Mouse (Mus musculus) cerebellum, adult 9-10 months (tissue): ENCODE results near the gene Lgi4.
A peak's percentile ranks its signal among the peaks of the same experiment; 100 is the strongest.

Experiments
- DNase-seq: peaks from one replicate; pipeline ENCODE4 v3.0.0; 2022

Gene Lgi4

DNA sequence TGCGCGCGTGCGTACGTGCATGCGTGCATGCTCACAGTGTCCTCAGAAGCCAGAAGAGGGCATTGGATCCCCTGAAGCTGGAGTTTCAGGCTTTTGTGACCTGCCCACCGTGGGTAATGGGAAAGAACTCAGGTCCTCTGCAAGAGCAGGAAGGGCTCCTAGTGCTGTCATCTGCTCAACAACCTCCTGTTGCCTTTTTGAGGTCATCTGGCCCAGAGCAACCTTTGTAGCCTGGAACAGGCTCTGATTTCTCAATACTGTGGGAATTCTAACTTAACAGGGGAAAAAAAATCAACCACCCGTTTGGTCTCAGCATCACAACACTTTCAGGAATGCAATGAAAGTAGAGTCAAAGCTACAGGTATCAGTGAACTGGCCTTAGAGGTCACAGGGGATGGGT, 20.5 kb downstream of the Lgi4 start:
- DNase-seq, result no peak

GRCm38 (mm10) chr7:31080611-31081010, 21.5 kb downstream of the Lgi4 start:
- DNase-seq, result no peak

GRCm38 (mm10) chr7:31081106-31081505, 22.0 kb downstream of the Lgi4 start:
- DNase-seq, result peak; percentile 71

DNA sequence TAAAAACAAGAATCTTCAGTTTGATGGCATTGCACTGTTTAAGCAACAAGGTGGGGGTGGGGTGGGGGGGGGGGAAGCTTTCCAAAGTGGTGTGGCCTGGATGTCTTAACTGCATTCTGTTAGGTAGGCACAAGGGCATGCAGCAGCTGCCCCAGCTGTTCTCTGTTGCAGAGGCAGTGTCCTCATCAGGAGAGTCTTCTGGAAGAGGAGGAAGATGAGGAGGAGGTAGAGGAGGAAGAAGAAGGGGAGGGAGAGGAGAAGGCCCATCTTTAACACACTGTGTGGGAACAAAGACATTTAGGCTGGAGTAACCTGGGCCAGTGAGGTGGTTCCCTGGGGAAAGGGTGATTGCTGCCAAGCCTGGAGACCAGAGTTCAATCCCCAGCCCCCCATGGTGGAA, 23.0 kb downstream of the Lgi4 start:
- DNase-seq, result no peak

- DNase-seq, result peak; percentile 74
Observed at GRCm38 (mm10) chr7:31082831-31083588, 23.9 kb downstream of the Lgi4 start.

DNA sequence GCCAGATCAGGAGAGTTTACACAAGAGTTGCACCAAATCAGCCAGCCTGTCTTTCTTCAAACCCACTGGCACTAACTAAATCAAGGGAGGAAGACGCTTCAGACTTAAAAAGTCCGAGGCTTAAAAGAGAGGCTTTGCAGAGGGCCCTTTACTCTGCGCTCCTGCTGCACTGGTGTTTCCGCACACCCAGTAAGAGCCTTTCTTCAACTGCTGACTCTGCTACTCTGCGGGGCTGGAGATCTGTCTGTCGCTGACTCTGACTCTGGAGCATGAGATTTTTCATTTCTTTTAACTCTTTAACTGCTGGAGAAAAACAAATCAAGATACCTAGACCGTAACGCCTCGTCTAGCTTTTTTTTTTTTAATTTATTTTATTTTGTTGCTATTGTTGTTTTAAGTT, 25.0 kb downstream of the Lgi4 start:
- no peak for DNase-seq

DNA sequence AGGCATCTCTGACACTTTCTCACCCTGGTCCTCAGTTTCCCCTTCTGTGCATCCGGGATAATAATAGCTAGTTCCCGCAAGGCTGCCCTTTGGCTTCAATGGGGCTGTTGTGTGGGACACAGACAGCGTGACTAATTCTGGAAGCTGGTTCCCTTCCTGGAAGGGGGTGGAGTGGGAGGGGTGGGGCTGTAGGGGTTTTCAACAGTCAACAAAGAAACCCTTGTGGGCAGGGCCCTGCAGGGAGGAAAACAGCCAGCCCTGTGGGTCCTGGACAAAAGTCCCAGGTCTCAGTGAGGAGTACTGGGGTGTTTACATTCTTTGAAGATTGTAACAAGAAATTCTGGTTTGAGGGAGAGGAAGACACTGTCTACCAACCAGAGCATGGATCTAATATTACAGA, 26.0 kb downstream of the Lgi4 start:
- DNase-seq, result no peak

- no peak for DNase-seq
Observed at GRCm38 (mm10) chr7:31086175-31086755, 27.1 kb downstream of the Lgi4 start.

DNA sequence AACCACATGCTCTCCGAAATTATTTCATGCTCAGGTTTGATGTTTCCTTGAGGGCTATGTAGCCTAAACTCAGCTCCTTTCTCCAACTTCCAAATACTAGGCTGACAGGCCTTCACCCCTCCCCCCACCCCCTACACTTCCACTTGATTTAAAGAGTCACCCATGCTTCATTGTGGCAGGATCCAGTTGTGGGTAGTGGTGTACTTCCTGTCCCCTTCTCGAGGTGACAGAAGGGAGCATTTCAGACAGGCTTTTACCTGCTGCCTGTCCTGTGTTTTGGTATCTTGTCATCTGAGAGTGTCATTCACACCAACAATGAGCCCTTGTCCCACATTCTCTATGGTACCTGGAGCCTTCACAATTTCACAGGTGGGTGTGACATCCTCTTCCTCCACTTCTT, 28.1 kb downstream of the Lgi4 start:
- no peak for DNase-seq

DNA sequence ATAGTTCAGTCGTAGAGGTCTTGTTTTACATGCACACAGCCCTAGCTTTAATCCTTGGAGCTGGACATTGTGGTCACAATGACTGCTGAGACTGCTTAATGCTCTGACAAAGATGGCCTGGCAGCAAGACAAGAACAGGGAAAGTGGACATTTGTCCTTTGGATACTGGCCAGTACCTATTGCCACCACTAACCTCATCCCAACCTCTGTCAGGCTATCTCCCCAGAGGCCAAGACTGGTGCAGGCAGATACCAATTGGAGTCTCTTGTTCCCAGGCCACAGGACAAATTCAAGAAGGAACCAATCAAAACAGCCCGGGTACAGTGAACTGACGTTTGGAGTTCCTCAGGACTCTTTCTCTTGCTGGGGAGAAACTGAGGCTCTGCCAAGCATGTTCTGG, 29.1 kb downstream of the Lgi4 start:
- no peak for DNase-seq

DNA sequence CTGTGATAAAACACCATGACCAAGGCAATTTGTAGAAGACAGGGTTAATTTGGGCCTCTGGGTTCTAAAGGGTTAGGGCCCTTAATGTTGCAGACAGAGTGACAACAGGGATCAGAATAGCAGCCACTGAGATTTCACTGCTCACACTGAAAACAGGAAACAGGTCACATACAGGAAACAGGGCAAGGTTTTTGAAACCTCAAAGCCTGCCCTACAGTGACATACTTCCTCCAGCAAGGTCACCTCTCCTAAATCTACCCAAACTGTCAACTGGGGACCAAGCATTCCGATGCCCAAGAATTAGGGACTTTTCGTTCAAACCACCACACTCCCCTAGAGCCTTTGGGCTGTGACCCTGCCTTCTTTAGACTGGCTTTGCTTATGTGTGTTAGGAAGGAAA, 30.6 kb downstream of the Lgi4 start:
- DNase-seq, result no peak

- DNase-seq, result no peak
Observed at GRCm38 (mm10) chr7:31094774-31095501, 35.8 kb downstream of the Lgi4 start.

DNA sequence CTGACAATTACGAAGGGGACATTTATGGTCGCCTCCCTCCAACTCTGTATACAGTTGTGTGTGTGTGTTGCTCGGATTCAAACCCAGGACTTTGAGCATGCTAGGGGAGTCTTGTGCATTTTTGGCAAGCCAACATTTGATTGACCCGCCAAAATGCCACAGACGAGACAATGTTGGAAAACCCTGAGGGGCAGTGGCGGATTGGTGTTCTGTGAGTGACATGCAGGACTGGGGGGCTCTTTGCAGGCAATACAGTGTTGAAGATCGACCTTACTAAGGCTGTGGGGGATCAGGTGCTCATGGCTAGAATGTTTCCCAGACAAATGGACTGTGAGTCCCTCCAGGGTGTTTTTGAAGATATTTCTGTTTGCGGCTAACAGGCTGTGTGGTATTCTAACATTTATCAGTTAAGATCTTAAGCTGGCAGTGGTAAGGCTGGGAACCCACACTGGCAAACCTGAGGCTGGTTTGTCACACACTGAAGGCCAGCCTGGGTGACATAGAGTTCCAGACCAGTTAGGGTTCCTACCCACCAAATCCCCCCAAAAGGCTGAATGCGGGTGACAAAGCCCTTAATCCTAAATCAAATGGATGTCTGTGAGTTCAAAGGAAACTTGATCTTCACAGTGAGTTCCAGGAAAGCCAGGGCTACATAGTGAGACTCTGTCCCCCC, 37.9 kb downstream of the Lgi4 start:
- no peak for DNase-seq

GRCm38 (mm10) chr7:31097583-31098248, 38.6 kb downstream of the Lgi4 start:
- peak; percentile 89 for DNase-seq

DNA sequence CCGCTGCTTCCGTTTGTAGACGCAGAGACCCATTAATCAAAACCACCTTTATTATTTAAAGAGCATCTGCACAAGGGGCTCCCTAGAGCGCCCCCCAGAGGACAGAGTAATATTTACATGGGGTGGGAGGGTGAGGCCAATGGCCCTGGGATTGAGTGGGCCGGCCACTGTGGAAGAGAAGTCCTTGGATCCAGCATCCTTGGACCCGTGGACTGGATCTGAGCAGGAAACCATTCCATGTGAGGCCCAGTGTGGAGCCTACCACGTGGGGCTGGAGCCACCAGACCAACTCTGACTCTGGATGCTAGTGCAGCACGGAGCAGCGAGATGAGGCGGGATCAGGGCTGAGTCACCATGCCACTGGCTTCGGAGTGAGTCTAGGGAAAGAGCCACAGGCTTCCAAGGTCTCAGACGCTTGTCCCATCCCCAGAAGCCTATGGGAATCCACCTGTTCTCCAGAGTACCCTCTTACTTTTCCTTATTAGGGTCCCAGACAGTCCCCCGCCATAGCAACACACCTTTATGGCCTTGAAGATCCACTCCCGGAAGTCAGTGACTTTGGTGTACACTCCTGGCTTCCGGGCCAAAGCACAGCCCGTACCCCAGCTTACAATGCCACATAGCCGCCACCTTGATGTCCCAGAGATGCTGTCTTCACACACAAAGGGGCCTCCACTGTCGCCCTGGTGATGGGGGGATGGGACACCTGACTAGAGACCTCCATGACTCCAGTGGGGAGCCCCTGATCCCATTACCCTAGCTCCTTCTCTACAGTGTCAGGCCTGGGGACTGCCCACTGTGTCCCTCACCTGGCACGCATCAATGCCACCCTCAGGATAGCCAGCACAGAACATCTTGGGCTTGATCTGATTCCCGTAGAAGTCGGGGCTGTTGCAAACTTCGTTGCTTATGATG, 39.8 kb downstream of the Lgi4 start:
- DNase-seq, result no peak

GRCm38 (mm10) chr7:31099612-31099982, 40.5 kb downstream of the Lgi4 start:
- no peak for DNase-seq

DNA sequence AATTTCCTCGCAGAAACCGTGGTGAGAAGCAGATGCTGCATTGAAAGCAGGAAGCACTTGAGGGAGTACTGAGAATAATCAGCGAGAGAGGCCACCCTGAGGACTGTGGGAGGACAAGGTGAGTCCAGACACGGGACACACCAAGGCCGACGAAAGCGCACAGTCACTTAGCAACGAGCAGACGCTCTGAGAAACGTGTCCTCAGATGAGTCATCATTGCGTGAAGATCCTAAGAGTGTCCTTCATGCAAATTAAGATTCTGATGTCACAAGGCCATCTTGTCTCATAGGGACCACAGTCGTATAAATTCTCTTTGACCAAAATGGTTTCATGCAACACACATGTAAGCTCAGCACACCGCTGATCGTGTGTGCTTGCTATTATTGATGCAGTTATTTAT, 41.6 kb downstream of the Lgi4 start:
- DNase-seq, result no peak

DNA sequence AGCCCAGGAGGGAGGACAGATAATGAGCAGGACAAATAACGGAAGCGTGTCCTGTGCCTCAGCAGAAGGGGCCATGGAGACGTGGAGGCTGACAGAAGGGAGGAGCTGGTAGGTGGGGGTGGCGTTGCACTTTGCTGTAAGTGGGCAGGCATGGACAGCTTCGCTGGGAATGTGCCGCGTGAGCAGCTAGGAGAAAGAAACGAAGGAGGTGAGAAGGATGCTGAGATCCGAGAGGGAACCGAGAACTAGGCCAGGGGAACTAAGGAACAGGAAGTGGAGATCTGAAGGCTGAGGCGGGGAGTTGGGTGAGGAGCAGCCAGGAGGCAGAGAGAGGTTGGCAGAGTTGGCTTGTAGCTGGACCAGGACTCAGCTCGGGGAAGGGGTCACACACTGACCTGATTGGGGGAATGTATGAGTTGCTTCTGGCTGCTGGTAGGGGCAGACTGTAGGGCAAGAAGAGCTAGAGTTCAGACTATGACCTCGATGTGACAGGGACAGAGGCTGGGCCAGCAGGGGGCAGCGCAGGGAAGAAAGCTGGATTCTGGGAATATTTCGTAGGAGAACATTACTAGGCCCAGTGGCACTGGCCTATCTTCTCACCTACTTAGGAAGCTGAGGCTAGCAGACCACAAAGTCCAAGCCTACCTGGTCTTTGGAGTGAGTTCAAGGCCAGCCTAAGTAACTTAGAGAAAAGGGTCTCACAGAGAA, 46.1 kb downstream of the Lgi4 start:
- peak; percentile 75 for DNase-seq

GRCm38 (mm10) chr7:31106166-31106565, 47.0 kb downstream of the Lgi4 start:
- DNase-seq, result no peak

GRCm38 (mm10) chr7:31107781-31108180, 48.6 kb downstream of the Lgi4 start:
- peak; percentile 32 for DNase-seq

- peak; percentile 83 for DNase-seq
Observed at GRCm38 (mm10) chr7:31109091-31109490, 49.9 kb downstream of the Lgi4 start.
